Mouse (Mus musculus): ENCODE results near the gene Tmem131l. TPM values are rescaled to one million over a fixed set of nuclear protein-coding genes. Genes with fewer than 3 reads are reported as not detected.
A peak's percentile ranks its signal among the peaks of the same experiment; 100 is the strongest.

The Tmem131l gene
- polyA plus RNA-seq, 1 experiment from 2014 or later, result 123 TPM

DNA sequence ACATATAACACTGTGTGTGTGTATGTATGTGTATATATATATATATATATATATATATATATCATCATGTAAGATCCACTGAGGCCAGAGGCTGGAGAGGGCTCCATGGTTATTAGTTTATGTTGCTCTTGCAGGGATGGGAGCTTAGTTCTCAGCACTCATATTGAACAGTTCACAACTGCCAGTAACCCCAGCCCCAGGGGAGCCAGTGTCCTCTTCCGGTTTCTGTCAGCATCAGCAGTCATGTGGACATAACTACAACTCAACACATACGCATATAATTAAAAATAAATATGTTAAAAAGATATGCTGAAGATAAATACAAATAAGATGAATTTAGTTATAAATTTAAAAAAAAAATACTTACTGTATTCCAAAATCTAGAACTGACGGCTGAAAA is 72.2 kb downstream of the Tmem131l start:
- peaks cover 3% of the 10 kb centered on the region; the same call in 1 of the 2 replicates for H3K36me3 ChIP-seq (ENCODE audit: control insufficient read depth, insufficient read depth, low read length)
- no peak overlapping the region for H3K9ac ChIP-seq (ENCODE audit: low read length)
- ATAC-seq (no peak), DNase-seq (ENCODE audit: low spot score) (no peak)
- no peaks in the 10 kb centered on the region for H3K27me3 ChIP-seq (replicated peaks; ENCODE audit: control insufficient read depth, insufficient read depth, low read length)
- H3K27ac ChIP-seq (ENCODE audit: low read depth, low read length), result no peak overlapping the region
- 91% methylated on average over 3 of the region's 3 CpGs for WGBS
- H3K4me1 ChIP-seq (ENCODE audit: control insufficient read depth, insufficient read depth, low read length), result peaks cover 32% of the 10 kb centered on the region
- H3K4me3 ChIP-seq (ENCODE audit: low read depth, low read length), result no peak overlapping the region
- H3K9me3 ChIP-seq (replicated peaks; ENCODE audit: control insufficient read depth, low read length), result no peaks in the 10 kb centered on the region
- H3K4me2 ChIP-seq (ENCODE audit: low read length), result no peak overlapping the region

DNA sequence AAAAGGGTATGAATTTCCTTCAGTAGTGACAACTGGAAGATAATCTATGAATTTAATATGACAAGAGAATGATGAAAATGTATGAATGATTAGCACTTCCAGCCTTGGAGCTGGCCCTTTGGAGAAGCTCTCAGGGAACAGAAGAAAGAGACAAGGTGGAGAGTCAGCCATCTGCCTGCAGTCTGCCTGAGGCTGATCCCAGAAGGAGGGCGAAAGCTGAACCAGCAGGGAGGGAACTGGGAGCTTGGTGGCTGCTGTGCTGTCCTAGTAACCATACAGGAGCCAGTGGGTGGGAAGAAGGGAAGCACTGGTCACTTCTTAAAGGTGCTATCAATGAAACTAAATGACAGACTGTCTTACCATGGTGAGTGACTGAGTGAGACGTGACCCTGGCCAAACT is 74.6 kb downstream of the Tmem131l start:
- Histone ChIP-seq H3K4me3 (ENCODE audit: low read depth, low read length) (no peak overlapping the region), H3K36me3 (ENCODE audit: control insufficient read depth, insufficient read depth, low read length) (peaks cover 21% of the 10 kb centered on the region), H3K9me3 (replicated peaks; ENCODE audit: control insufficient read depth, low read length) (no peaks in the 10 kb centered on the region), H3K4me2 (ENCODE audit: low read length) (no peak overlapping the region), H3K4me1 (ENCODE audit: control insufficient read depth, insufficient read depth, low read length) (peaks cover 26% of the 10 kb centered on the region), H3K27ac (ENCODE audit: low read depth, low read length) (peak overlapping the region; percentile 2; the same call in 1 of the 2 replicates), H3K9ac (ENCODE audit: low read length) (no peak overlapping the region), H3K27me3 (replicated peaks; ENCODE audit: control insufficient read depth, insufficient read depth, low read length) (no peaks in the 10 kb centered on the region)
- ATAC-seq (peak; percentile 50; the same call in 1 of the 2 replicates), DNase-seq (ENCODE audit: low spot score) (no peak)
- 69% methylated on average over 2 of the region's 2 CpGs for WGBS

GRCm38 (mm10) chr3:83963705-83964104 is 76.3 kb downstream of the Tmem131l start:
- no peaks in the 10 kb centered on the region for H3K9me3 ChIP-seq (replicated peaks; ENCODE audit: control insufficient read depth, low read length)
- H3K4me1 ChIP-seq (ENCODE audit: control insufficient read depth, insufficient read depth, low read length), result peaks cover 20% of the 10 kb centered on the region
- no peak overlapping the region for H3K4me2 ChIP-seq (ENCODE audit: low read length)
- H3K27me3 ChIP-seq (replicated peaks; ENCODE audit: control insufficient read depth, insufficient read depth, low read length), result no peaks in the 10 kb centered on the region
- peak; percentile 55 for ATAC-seq
- peak overlapping the region; percentile 32; the same call in 1 of the 2 replicates for H3K9ac ChIP-seq (ENCODE audit: low read length)
- 19% methylated on average over 5 of the region's 5 CpGs for WGBS
- DNase-seq (ENCODE audit: low spot score), result peak; percentile 61
- no peak overlapping the region for H3K4me3 ChIP-seq (ENCODE audit: low read depth, low read length)
- H3K27ac ChIP-seq (ENCODE audit: low read depth, low read length), result peak overlapping the region; percentile 66
- H3K36me3 ChIP-seq (ENCODE audit: control insufficient read depth, insufficient read depth, low read length), result peaks cover 37% of the 10 kb centered on the region

DNA sequence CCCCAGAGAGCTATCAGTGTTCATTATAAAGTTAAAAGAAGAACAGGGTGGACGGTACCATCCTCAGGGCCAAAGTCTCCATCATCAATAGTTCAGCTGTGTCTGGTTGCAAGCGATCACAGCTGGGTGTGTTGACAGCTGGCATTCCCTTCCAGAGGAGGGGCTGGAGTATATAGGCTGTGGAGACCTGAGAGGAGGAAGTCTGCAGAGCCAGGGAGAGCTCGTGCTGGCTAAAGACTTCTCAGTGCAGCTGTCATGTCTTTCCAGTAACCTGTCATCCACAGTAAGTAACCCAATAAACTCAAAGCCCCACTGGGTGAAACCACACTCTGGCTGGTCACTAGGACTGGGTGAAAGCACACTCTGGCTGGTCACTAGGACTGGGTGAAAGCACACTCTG is 77.4 kb downstream of the Tmem131l start:
- Histone ChIP-seq H3K4me3 (ENCODE audit: low read depth, low read length) (no peak overlapping the region), H3K4me2 (ENCODE audit: low read length) (no peak overlapping the region), H3K36me3 (ENCODE audit: control insufficient read depth, insufficient read depth, low read length) (peaks cover 47% of the 10 kb centered on the region), H3K4me1 (ENCODE audit: control insufficient read depth, insufficient read depth, low read length) (peaks cover 20% of the 10 kb centered on the region), H3K9me3 (replicated peaks; ENCODE audit: control insufficient read depth, low read length) (no peaks in the 10 kb centered on the region), H3K27me3 (replicated peaks; ENCODE audit: control insufficient read depth, insufficient read depth, low read length) (no peaks in the 10 kb centered on the region), H3K9ac (ENCODE audit: low read length) (no peak overlapping the region), H3K27ac (ENCODE audit: low read depth, low read length) (no peak overlapping the region)
- WGBS, result 73% methylated on average over 3 of the region's 3 CpGs
- DNase-seq (ENCODE audit: low spot score) (no peak), ATAC-seq (no peak)

- no peaks in the 10 kb centered on the region for H3K27me3 ChIP-seq (replicated peaks; ENCODE audit: control insufficient read depth, insufficient read depth, low read length)
- no peak overlapping the region for H3K9ac ChIP-seq (ENCODE audit: low read length)
- WGBS, result 91% methylated on average over 7 of the region's 7 CpGs
- H3K27ac ChIP-seq (ENCODE audit: low read depth, low read length), result no peak overlapping the region
- no peak for ATAC-seq
- H3K36me3 ChIP-seq (ENCODE audit: control insufficient read depth, insufficient read depth, low read length), result peaks cover 49% of the 10 kb centered on the region
- no peak overlapping the region for H3K4me2 ChIP-seq (ENCODE audit: low read length)
- DNase-seq (ENCODE audit: low spot score), result no peak
- no peaks in the 10 kb centered on the region for H3K9me3 ChIP-seq (replicated peaks; ENCODE audit: control insufficient read depth, low read length)
- H3K4me1 ChIP-seq (ENCODE audit: control insufficient read depth, insufficient read depth, low read length), result peaks cover 20% of the 10 kb centered on the region
- H3K4me3 ChIP-seq (ENCODE audit: low read depth, low read length), result no peak overlapping the region
Observed at GRCm38 (mm10) chr3:83962076-83962475, 77.9 kb downstream of the Tmem131l start.

DNA sequence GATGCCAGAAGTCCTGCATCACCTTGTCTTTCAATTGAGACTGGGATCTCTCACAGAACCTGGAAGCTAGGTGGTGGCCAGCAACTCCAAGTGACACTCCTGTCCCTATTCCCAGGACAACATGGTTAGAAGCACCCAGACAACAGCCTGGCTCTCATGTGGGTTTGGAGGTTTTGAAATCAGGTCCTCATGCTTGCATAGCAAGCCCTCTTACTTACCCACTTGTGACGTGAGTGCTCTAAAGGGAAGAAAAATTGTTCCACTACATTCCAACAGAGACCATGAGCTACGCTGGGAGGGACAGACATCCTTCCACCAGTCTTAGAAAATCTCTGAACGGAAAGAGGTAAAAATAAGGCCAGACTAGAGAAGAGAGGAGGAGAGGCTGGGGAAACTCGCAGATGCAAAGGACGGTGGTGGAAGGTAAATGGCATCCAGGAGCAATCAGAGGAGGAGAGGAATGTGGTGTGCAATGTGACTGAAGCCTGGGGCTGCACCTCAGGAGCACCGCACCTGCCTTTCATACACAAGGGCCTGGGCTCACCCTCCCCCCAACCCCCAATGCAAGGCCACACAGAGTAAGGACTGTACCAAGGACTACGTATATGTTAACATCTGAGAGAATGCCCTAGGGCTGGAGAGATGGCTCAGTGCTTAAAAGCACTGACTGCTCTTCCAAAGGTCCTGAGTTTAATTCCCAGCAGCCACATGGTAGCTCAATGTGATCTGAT is 80.9 kb downstream of the Tmem131l start:
- ATAC-seq, result no peak
- H3K27ac ChIP-seq (ENCODE audit: low read depth, low read length), result no peak overlapping the region
- WGBS, result 96% methylated on average over 7 of the region's 7 CpGs
- peaks cover 63% of the 10 kb centered on the region for H3K36me3 ChIP-seq (ENCODE audit: control insufficient read depth, insufficient read depth, low read length)
- no peak overlapping the region for H3K4me3 ChIP-seq (ENCODE audit: low read depth, low read length)
- H3K4me1 ChIP-seq (ENCODE audit: control insufficient read depth, insufficient read depth, low read length), result peaks cover 17% of the 10 kb centered on the region
- no peak overlapping the region for H3K9ac ChIP-seq (ENCODE audit: low read length)
- no peak overlapping the region for H3K4me2 ChIP-seq (ENCODE audit: low read length)
- H3K27me3 ChIP-seq (replicated peaks; ENCODE audit: control insufficient read depth, insufficient read depth, low read length), result no peaks in the 10 kb centered on the region
- DNase-seq (ENCODE audit: low spot score), result no peak
- H3K9me3 ChIP-seq (replicated peaks; ENCODE audit: control insufficient read depth, low read length), result no peaks in the 10 kb centered on the region

DNA sequence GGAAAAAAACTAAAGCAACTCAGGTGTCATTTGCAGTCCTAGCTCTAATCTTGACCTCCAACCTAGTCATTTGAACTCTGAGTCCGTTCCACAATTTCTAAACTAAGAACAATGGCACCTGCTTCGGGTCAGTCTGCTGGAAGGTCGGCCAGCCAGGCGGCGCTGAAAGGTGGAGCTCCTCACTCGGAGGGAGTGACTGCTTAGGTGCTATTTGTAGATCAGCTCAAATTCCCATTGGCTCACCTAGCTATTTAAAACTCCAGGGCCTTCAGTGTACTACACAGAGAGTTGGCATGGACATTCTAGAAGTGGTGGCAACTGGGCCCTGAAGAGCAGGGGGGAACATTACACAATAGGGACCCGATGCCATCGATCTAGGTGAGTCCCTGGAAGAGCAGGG is 86.1 kb downstream of the Tmem131l start:
- WGBS, result 90% methylated on average over 8 of the region's 8 CpGs

GRCm38 (mm10) chr3:83948801-83949200 is 91.2 kb downstream of the Tmem131l start:
- WGBS, result 24% methylated on average over 4 of the region's 4 CpGs
- Histone ChIP-seq H3K36me3 (ENCODE audit: control insufficient read depth, insufficient read depth, low read length) (peaks cover 16% of the 10 kb centered on the region; the same call in 1 of the 2 replicates), H3K27me3 (replicated peaks; ENCODE audit: control insufficient read depth, insufficient read depth, low read length) (no peaks in the 10 kb centered on the region), H3K4me2 (ENCODE audit: low read length) (no peak overlapping the region), H3K9me3 (replicated peaks; ENCODE audit: control insufficient read depth, low read length) (no peaks in the 10 kb centered on the region), H3K9ac (ENCODE audit: low read length) (no peak overlapping the region), H3K27ac (ENCODE audit: low read depth, low read length) (no peak overlapping the region; the same call in 1 of the 2 replicates), H3K4me1 (ENCODE audit: control insufficient read depth, insufficient read depth, low read length) (peaks cover 11% of the 10 kb centered on the region; the same call in 1 of the 2 replicates), H3K4me3 (ENCODE audit: low read depth, low read length) (no peak overlapping the region)
- ATAC-seq (peak; percentile 33), DNase-seq (ENCODE audit: low spot score) (peak; percentile 48)

More for the DNA sequence above, 86.1 kb downstream of the Tmem131l start:
- Histone ChIP-seq H3K36me3 (ENCODE audit: control insufficient read depth, insufficient read depth, low read length) (peaks cover 43% of the 10 kb centered on the region), H3K4me1 (ENCODE audit: control insufficient read depth, insufficient read depth, low read length) (peaks cover 8% of the 10 kb centered on the region; the same call in 1 of the 2 replicates), H3K27ac (ENCODE audit: low read depth, low read length) (no peak overlapping the region), H3K9me3 (replicated peaks; ENCODE audit: control insufficient read depth, low read length) (no peaks in the 10 kb centered on the region), H3K9ac (ENCODE audit: low read length) (no peak overlapping the region), H3K4me3 (ENCODE audit: low read depth, low read length) (no peak overlapping the region), H3K4me2 (ENCODE audit: low read length) (no peak overlapping the region), H3K27me3 (replicated peaks; ENCODE audit: control insufficient read depth, insufficient read depth, low read length) (no peaks in the 10 kb centered on the region)
- ATAC-seq (no peak), DNase-seq (ENCODE audit: low spot score) (no peak)

All from forebrain, embryonic 14.5 days (tissue).